Mouse (Mus musculus): Measurements from ENCODE around the gene Crnkl1. TPM values are rescaled to one million over a fixed set of nuclear protein-coding genes. Genes with fewer than 3 reads are reported as not detected.

Gene Crnkl1
- total RNA-seq (2014; fragmentation: Nextera tagmentation): 27.6 and 33.1 TPM in 2 replicates
- 86.4 and 91.4 TPM in 2 replicates for total RNA-seq (2017)

DNA sequence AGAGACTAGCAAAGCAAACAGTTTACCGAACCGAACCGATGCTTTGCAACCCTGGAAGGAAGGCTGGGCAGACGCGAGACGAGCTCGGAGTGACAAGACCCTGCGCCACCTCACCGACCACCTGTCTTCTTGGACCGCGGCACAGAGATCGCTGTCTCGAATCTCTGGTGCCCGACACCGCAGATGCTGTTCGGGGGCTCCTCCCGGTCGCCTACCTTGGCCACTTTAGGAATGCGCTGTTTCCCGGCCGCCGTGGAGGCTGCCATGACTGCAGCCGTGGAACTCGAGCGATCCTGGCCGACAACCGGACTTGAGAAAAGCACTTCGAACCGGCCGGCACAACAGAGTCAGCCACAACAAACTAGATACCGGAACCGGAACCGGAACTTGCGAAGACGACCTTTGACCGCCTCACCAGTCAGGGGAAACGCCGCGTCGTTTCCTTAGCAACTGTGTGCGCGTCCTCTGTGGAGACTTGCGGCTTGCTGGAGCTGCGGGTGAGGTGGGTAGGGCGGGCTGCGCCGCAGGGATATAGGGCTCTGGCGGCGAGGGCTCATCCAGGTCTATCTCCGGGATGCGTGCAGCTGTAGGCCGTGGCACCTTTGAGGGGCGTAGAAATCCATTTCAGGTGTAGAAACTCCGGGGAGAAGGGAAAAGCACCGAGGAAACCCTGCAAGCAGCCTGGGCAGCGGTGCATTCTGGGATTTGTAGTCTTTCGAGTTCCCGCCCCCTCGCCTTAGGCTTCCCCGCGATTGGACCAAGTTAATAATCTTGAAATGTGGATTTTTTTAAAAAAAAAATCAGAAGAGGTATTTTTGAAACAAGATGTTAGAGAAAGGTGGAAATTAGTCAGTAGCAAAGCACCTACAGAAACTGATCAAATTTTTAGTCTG is at the start of gene Crnkl1, which contains the start of gene Cfap61:
Crnkl1 (minus strand) TSS at position 676 of the 893 bp plus-strand sequence.
Cfap61 (plus strand) TSS at position 446 of the 893 bp plus-strand sequence.
- ATAC-seq (replicated peaks; ENCODE audit: low FRiP score, low TSS enrichment, poor library complexity, severe bottlenecking): peak; percentile 99

DNA sequence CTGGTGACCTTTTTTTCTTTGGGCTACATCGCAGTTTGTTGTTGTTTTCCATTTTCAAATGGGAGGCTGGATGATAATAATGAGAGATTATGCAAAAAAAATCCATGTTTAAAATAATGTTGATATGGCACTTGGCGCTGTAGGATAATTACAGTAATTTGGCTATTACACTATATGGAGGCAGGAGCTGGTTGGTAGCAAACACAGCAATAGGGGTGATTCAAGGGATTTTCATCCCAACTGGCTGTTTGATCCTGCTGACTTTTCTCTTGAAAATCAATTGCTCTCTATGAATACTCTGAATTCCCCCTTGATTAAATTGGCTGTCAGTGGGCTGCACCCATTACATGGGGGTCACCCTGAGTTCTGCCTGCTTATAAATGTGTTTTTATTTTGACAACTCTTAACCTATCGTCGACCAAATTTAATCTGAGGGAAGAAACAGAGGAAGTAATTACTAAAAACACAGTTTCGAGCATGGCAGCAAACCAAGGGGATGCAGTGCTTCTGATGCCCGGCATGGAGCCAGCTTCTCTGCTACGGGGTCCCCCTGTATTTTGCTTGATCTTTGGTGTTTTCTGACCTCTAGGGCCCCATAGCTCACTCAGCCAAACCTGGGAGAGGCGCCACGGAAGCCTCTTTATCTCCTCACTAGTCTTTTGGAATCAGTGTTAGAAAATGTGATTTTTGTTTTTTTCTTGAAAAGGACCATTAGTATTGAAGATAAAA is 47.7 kb upstream of the Crnkl1 start:
- ATAC-seq (replicated peaks; ENCODE audit: low FRiP score, low TSS enrichment, poor library complexity, severe bottlenecking): no peak

DNA sequence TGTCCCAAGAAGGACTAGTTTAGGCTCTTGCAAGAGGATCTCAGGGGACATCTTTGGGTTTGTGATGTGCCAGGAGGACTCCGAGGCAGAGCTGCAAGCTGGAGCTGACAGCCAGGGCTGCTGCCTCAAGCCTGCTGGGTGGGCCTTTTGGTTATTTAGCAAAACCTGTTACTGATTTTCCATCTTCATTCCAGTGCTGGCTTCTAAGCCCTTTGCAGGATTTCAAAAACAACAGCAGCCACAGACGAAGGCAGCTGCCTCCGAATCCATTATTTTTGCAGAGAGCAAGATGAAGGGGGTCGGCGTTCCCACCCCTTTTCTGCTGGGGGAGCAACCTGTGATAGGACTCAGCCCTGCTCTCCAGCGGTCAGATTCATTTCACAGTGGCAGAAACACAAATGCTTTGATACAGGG is 46.9 kb upstream of the Crnkl1 start:
- no peak for ATAC-seq (replicated peaks; ENCODE audit: low FRiP score, low TSS enrichment, poor library complexity, severe bottlenecking)

DNA sequence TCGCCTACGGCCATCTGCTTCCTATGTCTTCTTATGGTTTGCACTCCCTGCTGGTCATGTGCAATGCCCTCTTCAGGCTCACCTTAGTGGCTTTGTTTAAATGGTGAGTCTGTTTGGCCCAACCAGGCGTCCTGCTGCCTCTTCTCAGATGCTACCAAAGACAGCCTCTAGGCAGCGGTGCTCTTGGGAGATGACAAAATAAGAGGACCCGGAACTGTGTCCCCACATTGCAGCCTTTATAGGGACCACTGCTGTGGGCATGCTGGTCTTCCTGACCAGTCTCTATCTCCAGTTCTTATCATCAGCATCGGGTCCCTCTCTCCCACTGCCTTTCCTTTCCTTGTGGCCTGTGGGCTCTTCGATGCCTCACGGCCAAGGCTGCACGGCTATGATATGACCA is 46.1 kb upstream of the Crnkl1 start:
- no peak for ATAC-seq (replicated peaks; ENCODE audit: low FRiP score, low TSS enrichment, poor library complexity, severe bottlenecking)

DNA sequence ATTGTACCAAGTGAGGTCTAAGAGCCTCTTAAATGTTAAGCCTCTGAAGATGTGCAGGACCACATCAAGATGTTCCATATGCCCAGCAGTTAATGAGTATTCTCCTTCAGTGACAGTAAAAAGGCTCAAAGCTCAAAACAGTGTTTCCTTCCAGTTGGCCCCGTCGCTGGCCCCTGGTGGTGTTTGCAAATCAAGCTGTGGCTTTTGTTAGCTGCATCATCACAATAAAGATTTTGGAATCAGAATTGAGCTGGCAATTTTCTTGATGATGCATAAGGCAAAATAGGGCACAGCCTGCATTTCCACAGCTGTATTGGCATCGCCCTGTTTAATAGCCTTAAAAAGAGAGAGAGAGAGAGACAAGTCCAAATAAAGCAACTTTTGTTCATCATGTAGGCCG is 44.8 kb upstream of the Crnkl1 start:
- ATAC-seq (replicated peaks; ENCODE audit: low FRiP score, low TSS enrichment, poor library complexity, severe bottlenecking): no peak

DNA sequence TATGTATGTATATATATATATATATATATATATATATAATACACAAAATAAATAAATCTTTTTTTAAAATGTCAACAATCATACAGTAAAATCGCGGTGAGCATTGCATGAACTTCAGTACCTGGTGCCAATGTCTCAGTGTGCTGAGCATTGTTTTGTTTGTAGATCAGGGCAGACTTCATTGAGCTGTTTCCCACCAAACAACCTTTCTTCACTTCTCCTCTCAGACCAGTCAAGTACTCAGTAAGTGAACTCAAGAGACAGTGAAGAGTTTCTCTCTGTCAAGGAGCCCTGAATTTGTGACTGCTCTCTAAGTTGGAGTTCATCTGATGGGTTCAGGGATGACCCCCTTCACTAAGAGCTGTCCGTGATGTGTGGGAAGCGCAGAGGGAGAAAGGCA is 37.8 kb upstream of the Crnkl1 start:
- no peak for ATAC-seq (replicated peaks; ENCODE audit: low FRiP score, low TSS enrichment, poor library complexity, severe bottlenecking)

DNA sequence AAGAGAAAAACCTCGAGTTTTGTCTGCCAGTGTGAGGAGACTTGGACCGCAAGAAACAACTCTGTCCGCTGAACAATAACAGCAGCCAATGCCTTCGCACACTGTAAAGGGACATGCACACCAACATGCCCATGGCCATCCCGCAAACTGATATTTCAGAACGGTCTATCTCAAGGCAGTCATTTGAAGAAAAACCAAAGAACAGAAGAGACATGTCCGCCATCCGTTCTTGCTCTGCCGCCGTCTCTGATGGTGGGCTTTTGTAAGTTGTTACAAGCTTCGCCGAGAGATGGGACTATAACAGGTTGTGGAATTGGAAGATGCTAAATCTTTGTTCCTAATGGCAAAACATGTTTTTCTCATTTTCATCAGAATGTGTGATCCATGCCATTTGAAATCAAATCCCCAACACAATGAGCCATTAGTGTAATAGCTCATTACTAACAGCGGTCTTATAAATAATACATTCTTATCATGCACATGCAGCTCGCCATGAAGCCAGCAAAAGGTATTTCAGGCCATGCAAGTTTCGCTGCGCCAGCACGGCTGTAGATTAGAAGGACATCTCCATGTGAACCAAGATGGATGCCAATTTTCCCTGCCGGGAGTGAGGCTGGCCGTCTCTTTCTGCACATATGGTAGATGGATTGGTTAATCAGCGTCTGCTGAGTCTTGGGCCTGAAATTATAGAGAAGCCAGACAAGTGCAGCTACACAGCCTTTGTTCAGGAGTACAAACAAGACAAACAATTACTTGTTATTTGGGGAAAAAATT is 36.6 kb upstream of the Crnkl1 start:
- no peak for ATAC-seq (replicated peaks; ENCODE audit: low FRiP score, low TSS enrichment, poor library complexity, severe bottlenecking)

DNA sequence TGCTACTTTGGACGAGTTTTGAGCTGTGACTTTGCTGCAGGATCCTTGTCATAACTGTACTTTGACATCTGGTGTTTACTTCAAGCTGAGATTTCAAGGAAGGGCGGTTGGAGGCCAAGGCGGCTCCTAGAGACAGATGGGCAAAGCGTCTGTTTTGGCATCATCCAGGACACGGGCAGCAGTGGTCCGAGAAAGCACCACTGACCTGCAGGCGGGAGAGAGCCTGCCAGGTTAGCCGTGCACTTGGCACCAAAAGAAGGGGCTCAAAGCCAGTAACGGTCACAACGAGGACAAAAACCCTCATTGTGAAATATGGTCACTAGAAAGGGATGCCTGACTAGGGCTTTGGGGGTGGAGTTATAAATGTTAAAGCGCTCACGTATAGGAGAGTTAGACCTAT is 35.9 kb upstream of the Crnkl1 start:
- no peak for ATAC-seq (replicated peaks; ENCODE audit: low FRiP score, low TSS enrichment, poor library complexity, severe bottlenecking)

DNA sequence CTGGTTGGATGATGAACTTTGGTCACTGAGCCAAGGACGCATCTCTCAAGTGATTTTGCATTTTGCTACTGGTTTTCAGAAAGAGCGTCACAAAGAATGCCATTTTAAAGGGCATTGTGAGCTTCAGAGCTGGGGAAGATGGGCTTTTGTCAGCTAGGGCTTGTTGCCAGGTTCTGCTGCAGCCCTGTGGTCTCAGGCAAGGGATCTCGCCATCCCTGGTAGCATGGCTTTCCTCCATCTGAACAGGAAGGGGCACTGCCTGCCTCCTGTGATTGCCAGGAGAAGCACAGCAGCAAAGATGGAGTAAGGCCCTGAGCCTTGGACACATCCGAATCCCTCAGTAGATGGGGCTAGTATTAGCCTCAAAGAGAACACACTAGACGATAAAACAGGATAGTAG is 27.0 kb upstream of the Crnkl1 start:
- no peak for ATAC-seq (replicated peaks; ENCODE audit: low FRiP score, low TSS enrichment, poor library complexity, severe bottlenecking)

DNA sequence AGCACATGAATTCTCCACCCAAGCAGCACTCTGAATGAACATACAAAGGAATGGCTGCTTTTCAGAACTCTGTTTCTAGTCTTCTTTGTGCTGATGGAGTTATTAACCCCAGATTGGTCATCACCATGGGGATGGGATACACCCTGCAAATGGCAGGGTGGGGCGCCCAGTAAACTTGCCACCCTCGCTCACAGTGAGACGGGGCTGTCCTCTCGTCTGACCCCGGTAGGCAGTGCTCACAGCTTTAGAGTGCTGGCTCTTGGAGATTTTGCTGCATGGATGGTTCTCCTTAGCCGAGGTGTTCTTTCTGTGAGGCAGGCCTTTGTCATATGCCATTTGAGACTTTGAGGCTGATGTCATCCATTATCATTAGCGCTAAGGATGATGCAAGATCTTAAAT is 23.7 kb upstream of the Crnkl1 start:
- no peak for ATAC-seq (replicated peaks; ENCODE audit: low FRiP score, low TSS enrichment, poor library complexity, severe bottlenecking)

DNA sequence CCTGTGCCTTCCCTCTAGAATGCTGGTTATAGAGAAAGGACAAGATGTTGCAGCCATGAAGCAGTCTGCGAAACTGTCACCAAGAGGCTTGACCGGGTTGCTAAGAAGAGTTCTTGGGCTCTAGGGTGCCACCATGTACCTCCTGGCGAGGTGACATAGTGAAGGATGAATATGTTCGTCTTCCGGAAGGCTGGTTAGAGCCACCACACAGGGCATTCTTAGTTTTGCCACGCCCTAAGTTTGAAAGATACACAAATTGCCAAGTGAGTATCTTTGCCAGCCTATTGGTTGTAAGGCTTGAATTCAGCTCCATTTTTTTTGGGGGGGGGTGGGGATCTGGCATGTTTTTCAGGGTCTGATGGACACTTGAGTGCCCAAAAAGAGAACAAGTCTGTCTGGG is 23.3 kb upstream of the Crnkl1 start:
- no peak for ATAC-seq (replicated peaks; ENCODE audit: low FRiP score, low TSS enrichment, poor library complexity, severe bottlenecking)

DNA sequence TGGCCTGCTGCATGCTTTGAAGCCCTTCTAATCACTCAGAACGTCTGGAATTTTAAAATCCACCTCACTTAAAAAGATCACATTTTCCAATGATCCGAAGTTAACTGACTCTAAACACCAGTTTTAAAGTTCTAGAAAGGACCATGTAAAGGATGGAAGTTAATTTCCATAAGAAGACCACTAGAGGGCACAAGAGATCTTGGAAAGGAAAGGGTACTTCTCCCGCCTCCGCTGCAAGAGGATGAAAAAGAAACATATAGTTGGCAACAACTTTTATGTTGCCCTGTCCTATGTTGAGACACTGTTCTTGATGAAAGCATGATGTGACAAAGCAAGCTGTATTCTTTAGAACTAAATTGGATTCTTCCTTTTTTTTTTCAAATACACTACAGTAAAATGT is 22.6 kb upstream of the Crnkl1 start:
- peak; percentile 89 for ATAC-seq (replicated peaks; ENCODE audit: low FRiP score, low TSS enrichment, poor library complexity, severe bottlenecking)

DNA sequence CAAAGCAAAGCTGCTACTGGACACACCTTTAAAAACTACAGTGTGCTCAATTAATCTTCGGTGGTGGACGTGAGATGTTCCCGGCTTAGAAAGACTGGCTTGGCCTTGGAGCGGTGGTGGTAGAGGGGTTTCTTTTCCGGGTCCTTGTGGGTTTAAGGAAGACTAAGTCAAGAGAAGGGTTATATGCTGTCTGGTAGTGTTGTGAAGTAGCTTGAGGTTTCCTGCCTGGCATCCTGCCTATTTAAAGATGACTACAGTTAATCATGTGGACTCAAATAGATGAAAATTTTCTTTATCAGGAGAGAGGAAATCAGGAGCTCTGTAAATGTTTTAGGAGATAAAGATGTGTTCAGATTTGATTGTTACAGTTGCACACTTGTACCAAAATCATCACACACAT is 21.5 kb upstream of the Crnkl1 start:
- ATAC-seq (replicated peaks; ENCODE audit: low FRiP score, low TSS enrichment, poor library complexity, severe bottlenecking): no peak

DNA sequence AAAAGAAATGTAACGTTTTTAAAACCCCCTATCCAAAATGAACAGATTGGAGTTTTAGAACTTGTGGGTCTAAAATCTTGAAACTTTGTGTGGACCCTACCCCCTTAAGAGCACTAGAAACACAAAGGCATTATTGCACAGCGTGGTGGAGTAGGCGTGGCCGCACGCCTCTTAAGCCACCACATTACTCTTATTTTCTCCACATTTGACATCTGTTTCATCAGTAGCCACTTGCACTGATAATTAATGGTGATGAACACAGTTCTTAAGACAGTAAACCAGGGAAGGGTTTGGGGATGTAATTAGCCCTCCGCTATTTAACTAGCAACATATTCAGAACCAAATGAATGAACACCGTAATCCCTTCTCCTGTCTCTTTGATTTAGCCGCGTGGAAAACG is 21.0 kb upstream of the Crnkl1 start:
- no peak for ATAC-seq (replicated peaks; ENCODE audit: low FRiP score, low TSS enrichment, poor library complexity, severe bottlenecking)

DNA sequence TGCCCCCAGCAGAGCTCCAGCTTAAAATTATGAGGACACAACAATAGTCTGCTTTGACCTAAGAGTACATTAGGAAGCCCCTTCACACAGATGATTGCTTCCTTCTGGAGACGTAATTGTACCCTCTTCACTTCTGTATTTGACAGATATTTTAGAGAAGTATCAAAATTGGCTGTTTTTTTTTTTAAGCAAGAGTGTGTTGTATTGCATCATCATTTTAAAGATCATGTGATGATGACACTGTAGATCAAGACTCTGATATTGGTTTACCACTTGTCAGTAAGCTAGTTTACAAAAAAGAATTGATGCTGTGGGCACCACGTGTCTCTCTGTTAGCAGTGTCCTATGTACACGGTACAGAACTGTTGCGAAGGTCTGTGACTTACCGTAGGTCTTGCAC is 17.9 kb upstream of the Crnkl1 start:
- ATAC-seq (replicated peaks; ENCODE audit: low FRiP score, low TSS enrichment, poor library complexity, severe bottlenecking): no peak

DNA sequence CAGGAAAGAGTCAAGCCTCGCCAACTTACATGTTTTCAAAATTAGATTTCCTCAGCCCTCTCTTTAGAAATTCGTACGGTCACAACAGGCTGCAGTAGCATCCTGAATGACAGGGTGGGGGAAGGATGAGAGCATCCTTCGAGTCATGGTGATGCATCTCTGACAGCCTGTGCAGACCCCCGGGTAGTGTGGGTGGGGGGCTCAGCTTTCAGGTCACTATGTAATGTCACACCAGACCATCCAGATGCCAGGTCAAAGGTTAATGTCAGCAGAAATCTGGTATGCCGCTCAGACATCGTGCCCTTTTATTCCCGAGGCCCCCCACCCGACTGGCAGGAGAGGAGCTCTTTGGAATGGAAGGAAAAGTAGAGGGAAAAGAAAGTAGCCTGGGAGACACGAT is 15.4 kb upstream of the Crnkl1 start:
- no peak for ATAC-seq (replicated peaks; ENCODE audit: low FRiP score, low TSS enrichment, poor library complexity, severe bottlenecking)

DNA sequence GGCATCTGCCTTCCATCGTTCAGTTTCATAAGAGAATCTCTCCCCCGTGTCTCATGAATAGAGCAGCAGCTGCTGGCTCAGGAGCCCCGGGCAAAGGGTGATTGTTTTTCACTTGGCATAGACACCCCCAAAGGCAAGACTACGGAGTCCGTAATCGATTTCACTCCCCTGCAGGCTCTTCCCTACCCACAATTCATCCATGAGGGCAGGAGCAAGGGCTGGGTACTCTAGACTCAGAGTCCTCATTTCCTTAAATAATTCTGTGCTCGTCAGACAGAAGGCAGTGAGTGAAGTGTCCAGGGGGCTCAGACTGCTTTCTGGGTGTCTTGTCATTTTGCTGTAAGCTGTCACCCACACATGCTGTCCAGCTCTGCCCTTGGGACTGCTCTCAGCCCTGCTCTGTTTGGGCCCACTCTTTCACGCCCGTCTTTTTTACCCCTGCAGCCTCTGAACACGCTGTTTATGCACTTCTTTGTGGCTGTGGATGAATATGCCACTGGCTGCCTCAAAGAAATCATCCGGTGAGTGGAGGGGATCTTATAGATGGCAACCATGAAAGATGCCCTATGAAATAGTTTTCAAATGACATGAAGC is 14.8 kb upstream of the Crnkl1 start:
- no peak for ATAC-seq (replicated peaks; ENCODE audit: low FRiP score, low TSS enrichment, poor library complexity, severe bottlenecking)

DNA sequence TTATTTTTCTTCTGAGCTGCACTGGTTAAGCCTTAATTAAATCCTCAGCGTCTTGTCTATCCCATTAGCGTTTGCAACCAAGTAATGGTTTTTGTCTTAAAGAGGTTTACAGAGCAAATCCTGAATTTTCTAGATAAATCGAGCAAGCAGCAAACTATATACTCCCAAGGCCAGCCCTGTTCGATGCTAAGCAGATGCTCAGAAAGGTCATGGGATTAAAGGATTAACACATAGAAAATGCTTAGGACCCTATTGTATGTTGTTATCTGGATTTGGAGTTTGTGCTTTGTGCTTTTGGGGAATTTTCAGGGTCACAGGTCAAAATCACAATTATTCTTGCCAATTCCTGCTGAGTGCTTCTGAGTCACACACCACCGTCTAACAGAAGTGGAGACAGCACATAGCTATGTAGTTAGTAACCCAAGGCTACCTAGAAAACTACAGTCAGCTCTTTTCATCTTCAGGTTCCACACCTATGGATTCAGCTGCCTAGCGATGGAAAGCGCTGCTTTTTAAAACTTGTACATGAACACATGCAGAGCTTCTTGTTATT is 13.7 kb upstream of the Crnkl1 start:
- ATAC-seq (replicated peaks; ENCODE audit: low FRiP score, low TSS enrichment, poor library complexity, severe bottlenecking): no peak

DNA sequence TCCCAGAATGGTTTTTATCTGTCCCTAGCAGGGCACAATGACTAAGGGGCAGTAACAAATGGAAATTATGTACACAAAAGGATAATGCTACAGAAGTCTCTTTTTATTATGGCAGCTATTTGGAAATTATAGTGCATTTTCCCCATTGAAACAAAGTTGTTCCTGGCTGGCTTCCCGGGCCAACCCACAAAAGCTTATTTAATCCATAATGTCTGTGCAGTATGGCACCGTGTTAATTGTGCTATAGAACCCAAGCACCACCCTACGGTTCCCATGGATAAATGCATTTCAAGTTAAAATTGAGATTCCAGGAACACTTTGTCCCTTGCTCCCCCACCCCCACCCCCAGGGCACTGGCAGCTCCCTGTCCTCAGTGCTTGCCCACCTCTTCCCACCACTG is 9.5 kb upstream of the Crnkl1 start:
- no peak for ATAC-seq (replicated peaks; ENCODE audit: low FRiP score, low TSS enrichment, poor library complexity, severe bottlenecking)
